Mouse (Mus musculus): ENCODE measurements around the gene Schip1. TPM values are rescaled to one million over a fixed set of nuclear protein-coding genes. Genes with fewer than 3 reads are reported as not detected.

Schip1 gene
- total RNA-seq, 2 experiments from 2014 or later: 2.6 TPM

DNA sequence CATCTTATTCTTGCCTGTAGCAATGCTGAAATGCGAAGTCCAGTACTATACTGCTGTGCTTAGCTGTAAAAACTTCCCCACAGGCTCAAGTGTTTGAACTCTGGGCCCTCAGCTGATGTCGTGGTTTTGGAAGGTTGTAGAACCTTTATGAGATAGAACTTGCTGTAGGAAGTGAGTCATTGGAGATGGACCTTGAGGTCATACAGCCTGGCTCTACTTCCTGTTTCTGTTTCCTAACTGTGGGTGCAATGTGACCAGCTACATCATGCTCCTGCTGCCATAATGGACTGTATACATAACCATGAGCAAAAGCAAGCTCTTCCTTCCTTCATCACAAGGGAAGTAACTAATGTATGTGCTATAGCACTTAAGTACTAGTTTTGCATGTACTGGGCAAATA, 383.9 kb downstream of the Schip1 start:
- ATAC-seq (replicated peaks; ENCODE audit: low FRiP score, low TSS enrichment, poor library complexity, severe bottlenecking): no peak

DNA sequence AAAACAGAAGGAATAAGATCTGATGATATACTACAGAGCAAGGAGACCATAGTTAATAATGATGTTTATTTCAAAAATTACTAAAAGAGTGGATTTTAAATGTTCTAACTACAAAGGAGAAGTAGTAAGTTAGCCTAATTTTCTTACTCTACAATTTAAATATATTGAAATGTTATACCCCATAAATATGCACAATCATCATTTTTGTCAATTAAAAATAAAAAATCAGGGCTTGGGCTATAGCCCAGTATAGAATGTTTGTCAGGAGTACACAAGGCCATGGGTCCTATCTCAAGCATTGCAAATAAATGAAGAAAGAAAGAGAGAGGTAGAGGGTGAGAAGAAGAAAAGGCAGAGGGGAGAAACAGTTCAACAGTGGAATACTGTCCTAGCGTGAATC, 387.0 kb downstream of the Schip1 start:
- ATAC-seq (replicated peaks; ENCODE audit: low FRiP score, low TSS enrichment, poor library complexity, severe bottlenecking): no peak

DNA sequence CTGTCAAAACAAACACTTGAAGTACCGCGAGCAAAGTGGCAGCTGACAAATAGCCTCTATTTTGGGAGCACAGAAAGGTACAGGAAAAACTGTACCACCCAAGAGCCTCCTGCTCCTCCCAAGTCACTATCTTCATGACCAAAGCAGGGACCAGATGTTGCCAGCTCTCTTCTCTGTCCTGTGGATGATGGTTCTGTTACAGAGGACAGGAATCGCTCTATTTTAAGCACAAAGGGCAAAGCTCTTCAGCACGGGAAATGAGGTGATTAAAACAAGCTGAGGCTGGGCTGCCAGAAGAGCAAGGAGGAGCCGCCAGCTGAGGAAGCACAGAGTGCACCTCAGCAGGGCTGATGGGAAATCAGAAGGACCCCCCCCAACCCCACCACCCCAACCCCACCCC, 388.7 kb downstream of the Schip1 start:
- ATAC-seq (replicated peaks; ENCODE audit: low FRiP score, low TSS enrichment, poor library complexity, severe bottlenecking): no peak

DNA sequence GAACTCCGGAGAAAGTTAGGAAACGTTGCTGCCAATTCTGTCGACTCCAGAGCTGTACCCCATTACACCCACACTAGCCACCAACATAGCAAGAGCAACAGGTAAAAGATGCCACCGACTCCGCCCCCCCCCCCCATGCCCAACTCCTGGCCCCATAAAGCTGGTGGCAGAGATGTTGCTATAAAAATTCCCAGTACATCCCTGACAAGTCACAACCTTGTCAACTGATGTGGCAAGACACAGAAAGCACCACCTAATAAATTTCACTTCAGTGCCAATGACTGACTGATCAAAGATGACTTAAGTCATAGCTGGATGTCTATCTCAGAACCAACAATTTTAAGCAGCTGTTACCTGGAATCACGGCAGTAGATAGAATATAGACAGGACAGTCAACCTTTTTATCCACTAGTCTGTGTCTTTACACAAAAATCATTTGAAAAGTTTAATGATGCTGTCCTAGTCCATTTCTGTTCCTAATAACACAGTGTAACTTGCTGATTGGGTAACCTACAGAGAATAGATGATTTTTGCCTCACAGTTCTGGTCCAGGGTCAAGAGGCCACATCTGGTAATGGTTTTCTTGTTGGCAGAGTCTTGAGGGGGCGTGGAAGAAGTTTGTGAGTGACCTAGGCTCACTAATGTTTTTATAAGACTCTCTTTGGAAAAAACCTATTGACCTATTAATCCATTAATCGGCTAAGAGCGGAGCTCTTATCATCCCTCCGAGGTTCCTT, 389.3 kb downstream of the Schip1 start:
- no peak for ATAC-seq (replicated peaks; ENCODE audit: low FRiP score, low TSS enrichment, poor library complexity, severe bottlenecking)

DNA sequence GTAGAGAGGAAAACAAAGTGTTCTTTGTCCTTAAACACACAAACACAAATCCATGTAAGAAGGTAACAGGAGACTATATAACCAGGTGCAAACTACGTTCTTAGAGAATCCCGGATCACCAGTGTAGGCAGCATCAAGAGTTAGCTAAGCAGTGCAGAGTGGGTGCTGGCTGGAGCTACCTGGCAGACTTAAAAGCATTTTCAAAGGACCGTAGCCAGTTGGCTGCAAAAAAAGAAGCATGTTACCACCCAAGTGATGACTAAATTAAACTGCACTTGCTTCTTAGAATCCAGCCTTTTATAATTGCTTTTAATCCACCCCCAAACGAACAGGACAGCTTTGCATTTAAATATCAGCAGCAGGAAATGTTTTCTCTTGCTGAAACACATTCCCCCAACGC, 402.0 kb downstream of the Schip1 start:
- no peak for ATAC-seq (replicated peaks; ENCODE audit: low FRiP score, low TSS enrichment, poor library complexity, severe bottlenecking)

DNA sequence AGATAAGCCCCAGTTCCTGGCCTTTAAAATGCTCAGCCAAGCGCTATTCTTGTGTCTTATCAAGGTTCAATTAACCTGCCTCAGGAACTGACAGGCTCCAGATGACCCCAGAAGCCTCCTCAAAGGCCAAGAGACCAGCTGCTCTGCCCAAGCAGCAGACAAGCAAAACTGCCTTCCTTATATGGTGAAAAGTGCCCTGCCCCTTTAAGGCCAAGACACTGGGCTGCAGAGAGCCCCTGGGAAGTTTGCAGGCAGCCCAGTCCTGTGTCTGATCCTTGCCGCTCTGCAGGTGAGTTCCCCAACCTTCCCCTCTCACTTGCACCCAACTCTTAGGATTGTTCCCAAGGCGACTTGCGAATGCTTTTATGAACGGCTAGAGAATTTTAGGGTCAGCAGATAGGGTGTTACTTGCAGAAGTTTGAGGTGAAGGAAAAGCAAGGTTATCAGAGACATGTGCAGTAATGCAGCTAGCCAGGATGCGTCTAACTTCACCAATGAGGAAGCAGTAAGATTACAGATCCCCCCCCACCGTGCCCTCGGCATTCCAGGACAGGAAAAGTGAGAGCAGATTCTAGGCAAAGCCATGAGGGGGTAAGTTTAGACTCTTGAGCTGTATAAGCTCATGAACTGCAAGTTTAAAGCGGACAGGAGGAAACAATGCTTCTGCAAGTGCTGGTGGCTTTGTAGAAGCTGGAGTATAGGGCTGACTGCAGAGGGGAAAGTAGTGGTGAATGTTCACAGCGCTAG, 403.5 kb downstream of the Schip1 start:
- no peak for ATAC-seq (replicated peaks; ENCODE audit: low FRiP score, low TSS enrichment, poor library complexity, severe bottlenecking)

DNA sequence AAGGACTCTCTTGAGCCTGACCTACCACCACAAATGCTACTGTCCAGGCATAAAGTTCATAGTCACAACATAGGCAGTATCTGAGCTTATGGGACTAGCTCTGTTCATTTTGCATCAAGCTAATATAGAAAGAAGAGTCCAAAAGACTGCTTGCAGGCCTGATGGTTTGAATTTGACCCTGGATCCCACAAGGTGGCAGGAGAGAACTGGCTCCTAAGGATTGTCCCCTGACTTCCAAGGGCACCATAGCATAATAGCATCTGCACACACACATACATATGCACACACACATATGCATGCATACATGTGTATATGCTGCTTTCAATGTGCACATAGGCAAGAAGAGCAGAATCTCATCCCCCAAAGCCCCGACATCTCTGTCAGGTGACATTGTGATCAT, 405.0 kb downstream of the Schip1 start:
- no peak for ATAC-seq (replicated peaks; ENCODE audit: low FRiP score, low TSS enrichment, poor library complexity, severe bottlenecking)

DNA sequence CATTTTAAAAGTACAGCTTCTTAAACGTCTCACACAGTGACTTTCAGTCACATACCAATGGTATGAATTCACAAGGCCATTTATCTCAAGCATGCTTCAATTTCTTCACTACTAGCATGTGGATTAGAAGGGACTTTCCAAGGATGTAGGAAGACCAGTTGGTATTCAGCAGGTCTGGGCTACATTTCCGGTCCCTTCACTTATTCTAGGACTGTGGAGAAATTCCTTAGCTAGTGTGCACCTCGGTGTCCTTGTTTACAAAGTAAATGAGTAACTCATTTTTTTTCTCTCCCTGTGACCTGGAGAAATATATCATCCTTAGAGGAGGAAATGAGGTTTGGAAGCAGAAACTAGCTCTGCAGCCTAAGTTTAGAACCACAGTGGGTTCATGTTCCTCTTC, 405.5 kb downstream of the Schip1 start:
- ATAC-seq (replicated peaks; ENCODE audit: low FRiP score, low TSS enrichment, poor library complexity, severe bottlenecking): no peak

DNA sequence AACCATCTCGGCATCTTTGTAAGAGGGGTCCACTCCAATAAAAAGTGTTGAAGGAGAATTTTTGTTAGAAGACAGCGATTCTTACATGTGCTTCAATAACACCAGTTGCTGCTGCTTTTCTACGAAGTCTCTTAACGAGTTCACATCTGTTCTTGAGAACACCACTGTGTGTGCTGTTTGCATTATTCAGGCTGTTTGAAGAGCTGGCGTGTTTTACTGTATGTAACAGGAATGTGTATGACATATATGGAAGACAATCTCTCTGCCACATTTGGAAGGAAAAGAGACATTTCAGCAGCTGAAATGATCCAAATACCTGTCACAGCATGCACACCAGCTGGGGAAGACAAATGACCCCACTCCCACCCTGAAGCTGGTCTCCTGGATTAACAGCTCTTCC, 406.0 kb downstream of the Schip1 start:
- ATAC-seq (replicated peaks; ENCODE audit: low FRiP score, low TSS enrichment, poor library complexity, severe bottlenecking): no peak

DNA sequence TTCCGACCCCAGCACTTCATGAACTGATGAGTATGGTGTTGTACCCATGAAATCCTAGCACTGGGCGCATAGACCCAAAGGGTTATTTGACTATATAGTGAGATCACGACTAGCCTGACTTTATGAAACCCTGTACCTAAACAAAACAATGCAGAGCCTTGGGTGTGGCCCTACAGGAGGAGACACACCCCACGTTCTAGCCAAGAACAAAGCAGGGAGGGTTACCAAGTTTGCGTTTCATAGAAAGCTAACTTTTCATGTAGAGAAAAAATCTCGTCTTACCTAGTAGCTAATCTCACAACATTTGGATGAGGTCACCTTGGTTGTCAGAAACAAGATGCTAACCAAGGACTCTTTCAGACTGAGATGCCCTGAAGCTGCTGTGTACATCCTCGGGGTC, 411.7 kb downstream of the Schip1 start:
- ATAC-seq (replicated peaks; ENCODE audit: low FRiP score, low TSS enrichment, poor library complexity, severe bottlenecking): no peak

DNA sequence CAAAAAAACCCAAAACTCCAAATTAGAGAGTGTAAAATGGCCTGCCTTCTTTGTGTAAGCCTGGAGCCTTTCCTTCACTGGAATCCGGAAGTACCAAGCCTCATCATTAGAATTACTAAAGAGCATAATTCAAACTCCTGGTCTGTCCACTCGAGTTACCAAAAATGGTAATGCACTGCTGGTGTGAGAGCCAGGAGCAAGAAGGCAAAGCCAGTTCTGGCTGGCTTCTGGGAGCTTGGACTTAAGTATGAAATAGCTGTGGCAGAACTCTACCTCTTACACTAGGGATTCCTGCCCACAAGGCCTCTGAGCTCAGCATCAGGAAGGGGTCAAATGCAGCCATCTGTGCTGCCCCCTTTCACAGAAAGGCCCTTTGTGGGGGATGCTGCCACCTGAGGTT, 412.9 kb downstream of the Schip1 start:
- ATAC-seq (replicated peaks; ENCODE audit: low FRiP score, low TSS enrichment, poor library complexity, severe bottlenecking): no peak

DNA sequence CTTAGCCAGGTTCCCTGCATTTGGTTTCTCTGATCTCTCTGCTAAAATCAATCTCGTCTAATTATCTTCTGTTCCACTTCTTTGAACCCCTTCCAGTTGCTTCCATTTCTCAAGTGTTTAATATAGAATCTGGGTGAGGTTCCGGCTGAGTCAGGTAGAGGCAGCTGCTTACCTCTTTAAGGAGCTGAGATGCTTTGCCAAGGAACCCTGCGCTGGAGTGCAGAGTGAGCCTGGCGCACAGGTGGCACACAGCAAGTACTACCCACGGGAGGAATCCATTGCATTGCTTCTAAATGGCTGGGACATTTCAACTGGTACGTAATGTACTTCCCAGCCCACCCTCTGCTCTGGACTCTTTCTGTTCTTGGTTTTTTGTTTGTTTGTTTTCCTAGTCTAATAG, 414.7 kb downstream of the Schip1 start:
- ATAC-seq (replicated peaks; ENCODE audit: low FRiP score, low TSS enrichment, poor library complexity, severe bottlenecking): no peak

DNA sequence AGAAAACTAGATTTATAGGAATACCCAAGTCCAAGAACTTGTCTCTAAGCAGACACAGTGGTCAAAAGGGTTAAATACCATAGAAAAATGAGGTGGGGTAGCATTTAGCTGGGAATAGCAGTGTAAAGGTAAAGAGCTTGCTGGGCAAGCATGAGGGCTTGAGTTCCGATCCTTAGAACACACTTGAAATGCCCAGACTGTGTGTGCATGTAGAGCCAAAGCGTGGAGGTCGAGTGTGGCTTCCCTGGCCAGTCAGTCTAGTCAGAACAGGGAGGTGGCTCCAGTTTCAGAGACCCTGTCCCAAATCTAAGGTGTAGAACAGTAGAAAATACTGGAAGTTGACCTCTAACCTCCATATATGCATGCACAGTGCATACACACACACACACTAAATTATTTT, 418.9 kb downstream of the Schip1 start:
- no peak for ATAC-seq (replicated peaks; ENCODE audit: low FRiP score, low TSS enrichment, poor library complexity, severe bottlenecking)

DNA sequence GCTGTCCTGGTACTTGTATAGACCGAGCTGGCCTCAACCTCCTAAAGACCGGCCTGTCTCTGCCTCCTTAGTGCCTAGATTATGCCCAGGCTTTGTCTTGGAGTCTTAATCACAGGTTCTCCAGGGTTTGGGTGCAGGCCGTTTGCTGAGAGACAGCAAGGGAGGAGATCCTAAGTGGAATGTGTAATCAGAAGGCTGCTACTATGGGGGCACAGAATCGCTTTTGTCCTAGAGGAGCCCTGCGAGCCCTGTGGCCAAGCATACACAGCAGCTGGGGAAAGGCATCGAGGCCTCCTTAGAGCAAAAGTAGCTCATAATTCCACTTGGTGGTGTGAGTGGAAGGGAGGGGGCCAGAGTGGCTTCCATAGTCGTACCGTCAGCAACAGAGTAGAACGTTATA, 419.4 kb downstream of the Schip1 start:
- no peak for ATAC-seq (replicated peaks; ENCODE audit: low FRiP score, low TSS enrichment, poor library complexity, severe bottlenecking)

DNA sequence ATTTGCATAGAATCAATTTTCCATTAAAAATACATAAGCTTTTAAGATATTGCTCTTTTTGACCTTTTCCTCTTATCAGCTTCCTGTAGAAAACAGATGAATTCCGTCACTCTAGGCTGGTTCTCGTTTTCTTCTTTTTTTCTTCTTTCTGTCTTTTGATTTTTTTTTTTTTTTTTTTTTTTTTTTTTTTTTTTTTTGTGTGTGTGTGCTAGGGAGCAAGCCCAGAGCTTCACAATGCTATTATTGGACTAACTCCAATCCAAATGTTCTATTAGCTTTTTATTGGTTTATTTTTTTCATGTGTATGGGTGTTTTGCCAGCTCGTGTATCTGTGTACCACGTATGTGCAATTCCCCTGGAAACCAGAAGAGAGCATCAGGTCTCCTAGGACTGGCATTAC, 420.0 kb downstream of the Schip1 start:
- no peak for ATAC-seq (replicated peaks; ENCODE audit: low FRiP score, low TSS enrichment, poor library complexity, severe bottlenecking)

DNA sequence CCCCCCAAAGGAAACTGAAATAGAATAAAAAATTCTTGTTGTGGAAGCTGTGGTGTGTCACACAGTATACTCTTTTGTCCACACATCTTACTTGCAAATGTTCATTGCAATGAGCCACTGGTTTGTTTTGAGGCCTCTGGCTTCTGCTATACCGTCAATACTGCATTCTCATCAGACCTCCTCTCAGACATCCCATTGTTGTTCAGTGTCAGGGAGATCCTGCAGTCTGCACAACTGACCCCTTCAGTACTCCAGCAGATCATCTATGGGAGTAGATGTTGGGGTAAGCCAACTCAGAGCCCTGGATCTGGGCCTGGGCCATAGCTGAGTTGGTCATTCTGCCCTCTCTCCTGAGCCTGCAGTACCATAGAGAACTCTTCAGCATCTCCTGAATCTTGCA, 423.0 kb downstream of the Schip1 start:
- no peak for ATAC-seq (replicated peaks; ENCODE audit: low FRiP score, low TSS enrichment, poor library complexity, severe bottlenecking)

DNA sequence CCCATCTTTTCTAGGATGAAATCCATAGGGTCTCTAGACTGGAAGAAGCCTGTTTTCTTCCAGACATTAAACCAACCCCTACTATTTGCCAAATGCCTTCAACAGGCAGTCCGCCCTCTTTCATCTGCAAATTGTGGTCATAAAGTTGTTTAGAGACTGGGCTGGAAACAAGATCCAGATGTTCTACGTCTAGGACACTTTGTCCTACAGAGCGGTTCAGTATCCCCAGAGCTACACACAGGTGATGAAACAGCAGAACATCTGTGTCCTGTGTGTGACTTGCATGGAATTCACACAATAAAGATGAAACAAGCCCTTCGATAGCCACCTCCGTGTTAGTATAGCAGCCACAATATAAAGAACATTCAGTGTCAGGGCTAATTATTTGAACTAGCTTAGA, 423.7 kb downstream of the Schip1 start:
- ATAC-seq (replicated peaks; ENCODE audit: low FRiP score, low TSS enrichment, poor library complexity, severe bottlenecking): no peak

DNA sequence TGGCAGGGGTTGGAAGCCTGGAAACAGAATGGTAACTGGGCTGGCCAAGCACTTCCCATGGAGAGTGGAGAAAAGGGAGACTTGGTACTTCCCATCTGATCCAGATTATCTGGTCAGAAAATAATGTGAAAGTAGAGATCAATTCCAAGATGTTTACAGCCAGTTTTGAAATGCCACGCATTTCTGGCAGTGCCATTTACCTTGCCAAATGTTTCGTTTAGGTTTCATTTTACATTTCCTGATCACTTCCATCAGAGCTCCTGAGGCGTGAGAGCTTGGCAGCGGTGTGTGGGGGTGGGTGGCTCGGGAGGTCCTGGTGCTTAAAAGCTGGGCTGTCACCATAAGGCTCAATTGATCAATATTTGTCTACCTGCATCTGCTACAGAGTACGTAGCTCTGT, 426.9 kb downstream of the Schip1 start:
- ATAC-seq (replicated peaks; ENCODE audit: low FRiP score, low TSS enrichment, poor library complexity, severe bottlenecking): no peak

DNA sequence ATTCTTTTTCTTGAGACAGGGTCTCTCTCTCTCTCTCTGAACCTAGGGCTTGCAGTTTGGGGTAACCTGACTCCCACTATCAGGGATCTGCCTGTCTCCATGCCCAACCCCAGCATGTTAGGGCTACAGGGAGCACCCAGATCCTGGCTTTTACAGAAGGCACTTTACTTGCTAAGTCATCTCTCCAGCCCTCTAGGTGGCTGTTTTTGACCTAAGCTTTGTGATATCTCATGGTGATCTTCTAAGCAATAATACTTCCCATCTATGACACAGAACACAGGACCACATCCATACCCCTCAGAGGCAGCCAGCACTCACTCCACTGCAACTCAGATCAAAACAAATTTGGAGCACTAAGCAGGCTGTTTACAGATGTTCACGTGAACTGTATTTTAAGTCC, 427.5 kb downstream of the Schip1 start:
- no peak for ATAC-seq (replicated peaks; ENCODE audit: low FRiP score, low TSS enrichment, poor library complexity, severe bottlenecking)

DNA sequence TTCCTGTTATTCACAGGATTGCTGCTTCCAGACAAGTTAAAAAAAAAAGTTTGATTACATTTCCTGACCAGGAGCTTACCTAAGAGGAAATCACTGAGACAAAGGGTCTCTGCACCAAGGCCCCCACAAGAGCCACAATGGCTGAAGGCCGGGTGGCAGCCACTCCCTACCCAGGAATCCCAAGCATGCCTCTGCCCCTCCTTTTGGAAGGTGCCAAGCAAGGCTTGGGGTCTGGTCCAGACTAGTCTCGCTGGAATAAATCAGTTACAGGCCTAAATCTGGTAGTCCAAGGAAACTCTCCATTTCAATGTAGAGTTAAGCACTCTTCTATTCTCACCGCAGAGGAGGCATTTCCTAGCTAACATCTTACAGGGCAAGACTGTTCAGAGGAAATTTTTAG, 427.9 kb downstream of the Schip1 start:
- no peak for ATAC-seq (replicated peaks; ENCODE audit: low FRiP score, low TSS enrichment, poor library complexity, severe bottlenecking)

DNA sequence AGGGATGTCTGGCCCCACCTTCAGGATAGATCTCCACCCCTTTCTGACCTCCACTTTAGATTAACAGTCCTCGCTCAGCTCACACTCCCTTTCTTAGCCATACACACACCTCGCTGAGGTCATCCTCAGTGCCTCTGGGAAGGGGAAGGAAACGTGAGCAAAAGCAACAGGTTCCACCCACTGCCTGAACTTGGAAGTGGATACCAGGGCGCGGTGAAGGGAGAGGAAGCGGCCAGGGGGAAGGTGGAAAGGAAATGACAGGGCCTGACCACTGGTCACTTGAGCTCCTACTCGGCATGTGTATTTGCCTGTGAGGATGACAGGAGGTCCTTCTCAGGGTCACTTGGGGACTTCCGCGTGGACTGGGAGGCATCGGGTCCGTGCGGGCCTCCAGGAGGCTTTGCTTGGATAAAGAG, 428.6 kb downstream of the Schip1 start:
- ATAC-seq (replicated peaks; ENCODE audit: low FRiP score, low TSS enrichment, poor library complexity, severe bottlenecking): no peak
